Mouse (Mus musculus) kidney, postnatal 25 days (tissue): ENCODE measurements around the gene Mllt10.

Experiments used
- DNase-seq, 2 experiments: peaks; one replicate each; pipeline ENCODE4 v3.0.0; 2021; ENCODE audit warnings: mixed read lengths in 2 of 2

Mllt10 gene

GRCm38 (mm10) chr2:18034371-18035250 is 20.4 kb upstream of the Mllt10 start:
- DNase-seq, result no peak

- DNase-seq, result no peak
Observed at GRCm38 (mm10) chr2:18037491-18037890, 17.5 kb upstream of the Mllt10 start, which contains the start of gene A930004D18Rik. Gene A930004D18Rik (minus strand): TSS chr2:18037737.

- DNase-seq, result peak in 1 of 2 experiments; percentile 24
Observed at GRCm38 (mm10) chr2:18038141-18038752, 16.8 kb upstream of the Mllt10 start.

DNA sequence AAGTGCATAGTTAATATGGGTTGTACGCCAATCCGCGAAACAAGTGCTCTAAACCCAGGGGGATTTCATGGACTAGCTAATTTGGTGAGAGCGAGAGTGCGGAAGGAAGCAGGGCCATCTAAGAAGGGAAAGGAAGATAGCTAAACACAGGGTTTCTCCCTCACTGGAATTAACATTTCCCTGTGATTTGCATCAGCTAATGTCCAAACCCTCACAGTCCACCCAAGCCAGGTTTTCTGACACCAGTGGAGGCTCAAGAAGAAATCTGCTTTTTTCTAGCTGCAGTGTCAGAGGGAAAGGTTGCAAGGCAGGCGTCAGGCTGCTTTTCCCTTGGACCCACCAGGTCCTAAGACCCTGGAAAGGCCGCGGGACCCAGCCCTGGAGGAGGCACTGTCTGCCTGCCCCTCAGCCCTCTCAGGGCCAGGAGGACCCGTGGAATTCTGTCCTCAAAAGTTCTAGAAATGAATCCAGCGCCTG is 16.1 kb upstream of the Mllt10 start:
- no peak for DNase-seq

GRCm38 (mm10) chr2:18039566-18040290 is 15.3 kb upstream of the Mllt10 start:
- DNase-seq, result no peak

GRCm38 (mm10) chr2:18040347-18041160 is 14.5 kb upstream of the Mllt10 start:
- DNase-seq, result no peak

DNA sequence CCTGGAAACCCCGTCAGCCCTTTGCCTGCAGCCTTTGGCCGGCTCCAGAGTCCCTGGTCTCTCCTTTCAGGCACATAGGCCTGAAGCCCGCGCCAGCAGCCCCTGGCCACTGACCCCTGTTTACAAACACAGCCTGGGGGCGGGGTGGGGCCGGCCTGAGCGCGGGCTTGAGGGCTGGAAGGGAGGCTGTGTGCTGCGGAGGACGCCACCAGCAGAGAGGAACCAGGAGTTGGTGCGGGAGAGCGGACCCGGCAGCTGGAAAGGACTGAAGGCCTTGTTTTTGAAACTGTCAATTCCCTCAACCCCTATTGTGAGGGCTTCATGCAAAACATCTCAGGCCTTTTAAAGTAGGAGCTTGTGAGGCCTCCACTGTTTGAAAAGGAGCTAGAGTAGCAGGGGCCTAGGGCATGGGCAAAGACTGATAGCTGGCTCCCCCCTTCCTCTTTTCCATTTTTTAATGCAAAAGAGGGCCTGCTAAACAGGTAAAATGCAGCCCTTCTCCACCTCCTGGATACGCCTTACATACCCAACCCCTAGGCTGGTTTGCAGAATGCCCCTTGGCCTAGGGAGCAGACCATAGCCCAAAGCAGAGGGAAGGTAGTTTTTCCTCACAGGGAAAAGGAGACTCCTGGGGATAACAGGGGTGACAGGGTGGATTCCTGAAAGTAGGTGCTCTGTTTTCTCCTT is 13.7 kb upstream of the Mllt10 start:
- peak; percentile 57 to 85 for DNase-seq

DNA sequence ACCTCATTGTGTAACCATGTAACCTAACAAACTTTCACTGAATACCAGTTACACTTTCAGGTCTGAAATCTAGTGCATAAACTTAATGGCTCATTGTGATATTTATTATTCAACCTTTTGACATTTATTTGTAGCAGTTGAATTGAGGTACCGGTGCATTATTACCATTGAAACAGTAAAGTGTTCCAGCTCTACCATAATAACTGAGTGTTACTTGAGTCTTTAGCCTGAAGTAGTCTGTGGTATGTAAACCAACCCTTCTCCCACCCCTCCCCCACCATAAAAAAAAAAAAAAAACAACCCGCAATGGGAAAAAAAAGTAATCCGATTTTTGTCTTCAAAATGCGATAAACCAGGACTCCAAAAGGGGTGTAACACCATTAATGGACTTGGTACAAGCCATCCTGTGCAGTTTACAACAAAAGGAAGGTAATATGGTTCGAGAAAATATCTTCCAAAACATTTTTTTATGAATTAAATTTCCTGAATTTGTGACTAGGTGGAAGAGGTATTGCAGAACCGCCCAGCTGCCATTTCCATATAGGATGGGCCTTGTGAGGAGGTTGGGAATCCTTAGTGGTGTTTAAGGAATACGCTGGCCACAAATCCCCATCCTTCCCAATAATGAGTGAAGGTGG is 9.8 kb upstream of the Mllt10 start:
- no peak for DNase-seq

DNA sequence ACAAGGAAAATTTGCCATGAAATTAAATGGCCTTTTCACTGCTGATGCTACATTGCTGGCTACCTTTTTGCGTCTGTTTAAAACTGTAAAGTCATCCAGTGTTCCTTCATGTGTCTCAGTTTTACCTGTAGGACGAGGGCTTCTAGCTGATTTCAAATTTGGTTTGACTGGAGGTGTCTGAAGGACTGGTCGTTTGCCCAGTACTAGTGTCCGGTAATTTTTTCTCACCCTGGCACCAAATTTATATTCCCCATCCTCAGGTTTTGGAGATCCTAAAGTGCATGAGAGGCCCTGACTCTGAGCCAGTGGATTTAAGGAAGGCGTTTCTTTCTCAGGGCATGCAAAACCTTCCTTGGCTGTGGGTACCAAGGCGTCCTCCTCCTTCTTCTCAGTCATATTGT is 9.3 kb upstream of the Mllt10 start:
- no peak for DNase-seq

DNA sequence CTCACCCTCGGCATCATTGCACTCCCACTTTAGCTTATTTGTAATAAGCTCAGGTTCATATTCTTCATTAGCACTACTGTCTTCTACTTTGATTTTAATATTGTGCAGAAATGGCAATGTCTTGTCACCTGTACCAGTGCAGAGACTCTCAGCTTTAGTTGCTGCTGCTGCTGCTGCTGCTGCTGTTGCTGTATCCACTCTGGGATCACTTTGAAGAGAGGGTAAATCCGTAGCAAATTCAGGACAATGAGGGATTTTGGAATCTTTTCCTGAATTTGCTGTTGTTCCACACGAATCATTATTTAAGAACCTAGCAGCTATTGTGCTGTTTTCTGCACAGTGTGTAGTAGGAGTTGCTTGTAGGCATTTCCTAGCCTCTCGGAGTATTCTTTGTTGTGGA is 8.9 kb upstream of the Mllt10 start:
- no peak for DNase-seq

DNA sequence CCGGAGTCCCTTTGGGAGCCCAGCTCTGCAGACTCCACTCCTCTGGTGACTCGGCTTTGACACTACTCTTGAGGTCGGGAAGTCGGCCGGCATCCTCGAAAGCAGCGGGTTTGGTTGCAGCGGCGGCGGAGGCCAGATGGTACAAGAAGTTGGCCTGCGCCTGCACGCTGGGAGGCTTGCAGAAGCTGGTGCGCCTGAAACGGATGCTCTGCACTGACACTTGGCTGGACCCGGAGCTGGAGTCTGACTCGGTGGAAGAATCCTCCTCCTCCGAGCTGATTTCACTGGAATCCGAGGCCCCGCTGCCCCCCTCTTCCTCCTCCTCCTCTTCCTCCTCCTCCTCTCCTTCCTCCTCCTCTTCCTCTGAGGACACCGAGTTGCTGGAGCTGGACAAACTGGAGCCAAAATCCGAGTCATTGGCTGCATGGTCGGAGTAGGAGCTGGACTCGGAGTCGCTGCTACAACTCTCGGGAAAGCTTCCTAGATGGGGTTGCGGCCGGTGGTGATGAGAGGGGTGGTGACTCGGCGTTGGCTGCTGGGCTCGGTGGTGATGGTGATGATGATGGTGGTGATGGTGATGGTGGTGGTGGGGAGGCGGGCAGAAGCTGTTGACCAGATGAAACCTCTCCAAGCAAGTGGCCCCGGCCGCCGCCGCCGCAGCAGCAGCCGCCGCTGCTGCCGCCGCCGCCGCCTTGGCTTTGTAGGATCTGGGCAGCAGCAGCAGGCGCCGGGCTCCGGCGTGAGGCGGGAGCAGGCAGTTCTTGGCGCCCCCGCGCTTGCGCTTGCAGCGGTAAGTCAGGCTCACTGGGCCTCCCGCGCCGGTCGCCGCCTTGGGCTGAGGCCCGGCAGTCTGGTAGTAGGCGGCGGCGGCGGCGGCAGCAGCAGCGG is 8.0 kb upstream of the Mllt10 start:
- peak; percentile 75 to 82 for DNase-seq

GRCm38 (mm10) chr2:18047646-18048452 is 7.2 kb upstream of the Mllt10 start:
- DNase-seq, result peak; percentile 77 to 89

GRCm38 (mm10) chr2:18048453-18049075 is 6.5 kb upstream of the Mllt10 start, which contains the start of gene Skida1:
Gene Skida1 (minus strand): TSS chr2:18049051.
- DNase-seq, result peak; percentile 32 to 58

GRCm38 (mm10) chr2:18049279-18049821 is 5.7 kb upstream of the Mllt10 start:
- DNase-seq, result peak; percentile 64 to 86

- DNase-seq, result no peak
Observed at GRCm38 (mm10) chr2:18050018-18050417, 5.0 kb upstream of the Mllt10 start.

GRCm38 (mm10) chr2:18050541-18050985 is 4.5 kb upstream of the Mllt10 start:
- DNase-seq, result no peak

GRCm38 (mm10) chr2:18051026-18051830 is 3.8 kb upstream of the Mllt10 start:
- DNase-seq, result no peak

DNA sequence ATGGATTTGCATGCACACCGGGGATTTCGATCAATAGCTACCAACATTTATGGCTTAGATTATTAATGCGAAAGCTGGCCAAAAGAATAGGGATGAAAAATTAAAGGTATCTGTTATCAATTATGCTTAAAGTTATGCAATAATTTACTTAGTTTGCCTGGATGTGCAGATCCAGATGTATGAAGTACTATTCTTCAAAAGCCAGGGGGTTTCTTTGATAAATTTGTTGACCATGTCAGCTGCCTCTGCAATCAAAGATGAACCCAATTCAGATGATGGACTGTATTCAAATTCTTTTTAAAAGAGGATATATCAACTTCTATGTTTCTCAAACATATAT is 3.2 kb upstream of the Mllt10 start:
- no peak for DNase-seq
